Mouse (Mus musculus): ENCODE measurements around the gene Arsg. TPM values are rescaled to one million over a fixed set of nuclear protein-coding genes. Genes with fewer than 3 reads are reported as not detected.

The Arsg gene
- polyA plus RNA-seq, 1 experiment from 2014 or later: 4.1 TPM

- Histone ChIP-seq H3K4me1 (ENCODE audit: control insufficient read depth, insufficient read depth, low read length) (0 out of 2 replicates have a peak, but pooled peaks cover 4% of the 10 kb centered on the region), H3K4me3 (replicated peaks; ENCODE audit: low read length) (peak overlapping the region; percentile 23), H3K9me3 (replicated peaks; ENCODE audit: control insufficient read depth, low read length) (no peaks in the 10 kb centered on the region), H3K36me3 (ENCODE audit: control insufficient read depth, insufficient read depth, low read length) (no peaks in the 10 kb centered on the region), H3K27me3 (ENCODE audit: control insufficient read depth, insufficient read depth, low read length) (no peaks in the 10 kb centered on the region), H3K9ac (ENCODE audit: low read length) (peak overlapping the region; percentile 66), H3K27ac (ENCODE audit: low read length) (no peak overlapping the region), H3K4me2 (ENCODE audit: low read depth, low read length) (peak overlapping the region; percentile 47)
- 10% methylated on average over 15 of the region's 15 CpGs for WGBS
- no peak for ATAC-seq (ENCODE audit: insufficient read depth, low FRiP score)
These were observed 149.4 kb downstream of the Arsg start for GRCm38 (mm10) chr11:109622518-109623037.

Small RNAs within 50 kb of the gene (microRNA-seq; reads per million reads assigned to microRNA genes)
- not detected for gene Gm25540

Other genes with a start within 250 kb of the Arsg start
- gene Rgs9, start 175.2 kb upstream of the Arsg start, polyA plus RNA-seq (2015; fragmentation: Nextera tagmentation; extraction: Ambion mirVana): 2.1 and 2.3 TPM in 2 replicates
- 28.8 and 32.8 TPM in 2 replicates for gene Gna13, start 110.5 kb upstream of the Arsg start, polyA plus RNA-seq (2015; fragmentation: Nextera tagmentation; extraction: Ambion mirVana)
- gene 9930022D16Rik, start 59.5 kb upstream of the Arsg start, polyA plus RNA-seq (2015; fragmentation: Nextera tagmentation; extraction: Ambion mirVana): not detected in 2 replicates
- gene Amz2, start 47.4 kb upstream of the Arsg start, polyA plus RNA-seq (2015; fragmentation: Nextera tagmentation; extraction: Ambion mirVana): 37.0 and 41.0 TPM in 2 replicates
- gene Slc16a6, start 224 bp downstream of the Arsg start, polyA plus RNA-seq (2015; fragmentation: Nextera tagmentation; extraction: Ambion mirVana): 13.1 and 13.3 TPM in 2 replicates
- gene Wipi1, start 138.6 kb downstream of the Arsg start, polyA plus RNA-seq (2015; fragmentation: Nextera tagmentation; extraction: Ambion mirVana): 43.2 and 44.8 TPM in 2 replicates
- gene Prkar1a, start 176.0 kb downstream of the Arsg start, polyA plus RNA-seq (2015; fragmentation: Nextera tagmentation; extraction: Ambion mirVana): 303 and 305 TPM in 2 replicates
- 2.2 and 2.4 TPM in 2 replicates for gene Fam20a, start 248.9 kb downstream of the Arsg start, polyA plus RNA-seq (2015; fragmentation: Nextera tagmentation; extraction: Ambion mirVana)